Mouse (Mus musculus) liver, postnatal 0 days (tissue): ENCODE measurements around the gene Aff3. TPM values are rescaled to one million over a fixed set of nuclear protein-coding genes. Genes with fewer than 3 reads are reported as not detected.
A peak's percentile ranks its signal among the peaks of the same experiment; 100 is the strongest.

Source experiments
- ATAC-seq: fragments of 200-750 bp; cut with Nextera tagmentation; 2 replicates; pipeline ENCODE4 v1.8.0; 2017; ENCODE audit warnings: mild to moderate bottlenecking, moderate library complexity
- DNase-seq: peaks from one replicate; pipeline ENCODE4 v3.0.0-alpha.2; 2016
- H3K27ac ChIP-seq: fragments of 300-500 bp; sonication (generic); 2 replicates; pipeline ENCODE4 v1.5.1; 2014; ENCODE audit warnings: antibody characterized with exemption, moderate library complexity, mild to moderate bottlenecking, low read depth
- H3K27me3 ChIP-seq: fragments of 300-500 bp; sonication (generic); 2 replicates; pipeline ENCODE4 v1.6.1; 2014; ENCODE audit warnings: low read length, control low read depth, mixed read lengths; ENCODE audit not compliant: insufficient read depth
- H3K36me3 ChIP-seq: fragments of 300-500 bp; sonication (generic); replicated peaks from 2 replicates; pipeline ENCODE4 v1.6.1; 2014; ENCODE audit warnings: mild to moderate bottlenecking, control low read depth, low read length, moderate library complexity, mixed read lengths; ENCODE audit not compliant: insufficient read depth
- H3K4me1 ChIP-seq: fragments of 300-500 bp; sonication (generic); 2 replicates; pipeline ENCODE4 v1.6.1; 2014; ENCODE audit warnings: antibody characterized with exemption, mild to moderate bottlenecking, control low read depth; ENCODE audit not compliant: insufficient read depth
- H3K4me2 ChIP-seq: fragments of 300-500 bp; sonication (generic); 2 replicates; pipeline ENCODE4 v1.6.1; 2014; ENCODE audit warnings: low read depth, mild to moderate bottlenecking, low read length, moderate library complexity, mixed read lengths
- H3K4me3 ChIP-seq: fragments of 300-500 bp; sonication (generic); 2 replicates; pipeline ENCODE4 v1.5.1; 2014; ENCODE audit warnings: low read depth, low read length
- H3K9ac ChIP-seq: fragments of 300-500 bp; sonication (generic); replicated peaks from 2 replicates; pipeline ENCODE4 v1.6.1; 2014; ENCODE audit warnings: mild to moderate bottlenecking, moderate library complexity
- H3K9me3 ChIP-seq: fragments of 300-500 bp; sonication (generic); 2 replicates; pipeline ENCODE4 v1.6.1; 2016; ENCODE audit warnings: mild to moderate bottlenecking, control low read depth, low read length, mixed read lengths
- CTCF ChIP-seq: sonication (generic); IDR thresholded peaks from 2 replicates; pipeline ENCODE4 v1.5.1; 2016; ENCODE audit warnings: antibody characterized with exemption, low read depth
- EP300 ChIP-seq: IDR thresholded peaks from 2 replicates; pipeline ENCODE4 v1.6.1; 2016; ENCODE audit warnings: antibody characterized with exemption, low read depth, mild to moderate bottlenecking
- WGBS: fragments of 180-500 bp; shearing (Covaris S2); extraction: QIAGEN DNeasy Blood & Tissue Kit; methylation state at CpG from one replicate; pipeline ENCODE4 v1.1.7; 2014; ENCODE audit not compliant: insufficient replicate concordance; 5-methylcytosine and 5-hydroxymethylcytosine counted together
- polyA plus RNA-seq: library from polyadenylated mRNA; unstranded; fragments of >200 nt; fragmentation: Nextera tagmentation; extraction: Ambion mirVana; gene quantifications from 2 replicates; pipeline ENCODE4 v1.2.1, GENCODE M21; 2015

The Aff3 gene
- polyA plus RNA-seq, 1 experiment from 2014 or later: 1.1 TPM

GRCm38 (mm10) chr1:38601802-38602508 lies 62.8 kb downstream of the Aff3 start:
- H3K27me3 ChIP-seq: no peaks in the 10 kb centered on the region
- no peaks in the 10 kb centered on the region for H3K36me3 ChIP-seq
- no peaks in the 10 kb centered on the region for H3K9me3 ChIP-seq
- TF ChIP-seq EP300 (no peak), CTCF (no peak)
- 0 out of 2 replicates have a peak, but pooled peaks cover 4% of the 10 kb centered on the region for H3K4me1 ChIP-seq
- 49% methylated on average over 11 of the region's 11 CpGs for WGBS
- peak; percentile 20 for DNase-seq
- H3K4me3 ChIP-seq: no peak overlapping the region
- no peak overlapping the region for H3K4me2 ChIP-seq
- H3K27ac ChIP-seq: no peak overlapping the region
- no peak overlapping the region for H3K9ac ChIP-seq
- ATAC-seq: no peak

- Histone ChIP-seq H3K4me3 (no peak overlapping the region), H3K4me2 (no peak overlapping the region), H3K9me3 (no peaks in the 10 kb centered on the region), H3K4me1 (no peaks in the 10 kb centered on the region), H3K36me3 (no peaks in the 10 kb centered on the region), H3K27me3 (no peaks in the 10 kb centered on the region), H3K9ac (no peak overlapping the region), H3K27ac (no peak overlapping the region)
- WGBS: 69% methylated on average over 3 of the region's 3 CpGs
- DNase-seq: no peak
- no peak for TF ChIP-seq EP300
- no peak for TF ChIP-seq CTCF
- ATAC-seq: no peak
Measured at GRCm38 (mm10) chr1:38595311-38595710, 69.4 kb downstream of the Aff3 start.

GRCm38 (mm10) chr1:38594766-38595165 lies 70.0 kb downstream of the Aff3 start:
- no peaks in the 10 kb centered on the region for H3K4me1 ChIP-seq
- DNase-seq: no peak
- no peak overlapping the region for H3K4me2 ChIP-seq
- H3K27ac ChIP-seq: no peak overlapping the region
- no peaks in the 10 kb centered on the region for H3K36me3 ChIP-seq
- no peaks in the 10 kb centered on the region for H3K27me3 ChIP-seq
- no peak overlapping the region for H3K4me3 ChIP-seq
- 67% methylated on average over 5 of the region's 5 CpGs for WGBS
- no peak overlapping the region for H3K9ac ChIP-seq
- no peaks in the 10 kb centered on the region for H3K9me3 ChIP-seq
- ATAC-seq: no peak
- TF ChIP-seq CTCF (no peak), EP300 (no peak)

- no peak for ATAC-seq
- Histone ChIP-seq H3K9ac (no peak overlapping the region), H3K27ac (no peak overlapping the region), H3K36me3 (no peaks in the 10 kb centered on the region), H3K27me3 (no peaks in the 10 kb centered on the region), H3K9me3 (no peaks in the 10 kb centered on the region), H3K4me2 (no peak overlapping the region), H3K4me3 (no peak overlapping the region), H3K4me1 (no peaks in the 10 kb centered on the region)
- 69% methylated on average over 8 of the region's 8 CpGs for WGBS
- TF ChIP-seq CTCF (no peak), EP300 (no peak)
- no peak for DNase-seq
Measured at GRCm38 (mm10) chr1:38591194-38591593, 73.6 kb downstream of the Aff3 start.

- ATAC-seq: no peak
- 84% methylated on average over 6 of the region's 6 CpGs for WGBS
- H3K36me3 ChIP-seq: no peaks in the 10 kb centered on the region
- no peaks in the 10 kb centered on the region for H3K4me1 ChIP-seq
- no peak overlapping the region for H3K4me2 ChIP-seq
- H3K27ac ChIP-seq: no peak overlapping the region
- no peaks in the 10 kb centered on the region for H3K9me3 ChIP-seq
- no peak overlapping the region for H3K4me3 ChIP-seq
- no peak overlapping the region for H3K9ac ChIP-seq
- DNase-seq: no peak
- TF ChIP-seq EP300 (no peak), CTCF (no peak)
- H3K27me3 ChIP-seq: no peaks in the 10 kb centered on the region
Measured at GRCm38 (mm10) chr1:38588741-38589140, 76.0 kb downstream of the Aff3 start.

- Histone ChIP-seq H3K27ac (no peak overlapping the region), H3K36me3 (no peaks in the 10 kb centered on the region), H3K4me3 (no peak overlapping the region), H3K4me2 (no peak overlapping the region), H3K27me3 (no peaks in the 10 kb centered on the region), H3K4me1 (no peaks in the 10 kb centered on the region), H3K9me3 (no peaks in the 10 kb centered on the region), H3K9ac (no peak overlapping the region)
- ATAC-seq (no peak), DNase-seq (no peak)
- WGBS: 61% methylated on average over 9 of the region's 9 CpGs
- no peak for TF ChIP-seq EP300
- TF ChIP-seq CTCF: no peak
Measured at GRCm38 (mm10) chr1:38582328-38582727, 82.4 kb downstream of the Aff3 start.
